Mouse (Mus musculus) mature B cell (primary cell): ENCODE measurements around the gene Radil.

Source experiments
- in situ Hi-C: fragments of 300-500 bp; cut with MboI; formaldehyde crosslinking; loops from 2 replicates; pipeline ENCODE4 v1.14.3; 2019

Radil gene

GRCm38 (mm10) chr5:142445709-142446108 is 105.2 kb downstream of the Radil start:
- in situ Hi-C loops: loop anchor here (10.0 kb wide), 1 partner anchor 81 kb away; no protein-coding TSS in a partner anchor

- in situ Hi-C loops: loop anchor here (10.0 kb wide), 1 partner anchor 80 kb away; no protein-coding TSS in a partner anchor
These were observed 105.9 kb downstream of the Radil start for GRCm38 (mm10) chr5:142444791-142445531.

GRCm38 (mm10) chr5:142443994-142444393 is 106.9 kb downstream of the Radil start:
- in situ Hi-C loops: loop anchor here (10.0 kb wide), 1 partner anchor 79 kb away; no protein-coding TSS in a partner anchor

GRCm38 (mm10) chr5:142443514-142443913 is 107.4 kb downstream of the Radil start:
- in situ Hi-C loops: loop anchor here (10.0 kb wide), 1 partner anchor 79 kb away; no protein-coding TSS in a partner anchor

- in situ Hi-C loops: loop anchor here (10.0 kb wide), 1 partner anchor 77 kb away; no protein-coding TSS in a partner anchor
These were observed 108.9 kb downstream of the Radil start for GRCm38 (mm10) chr5:142442045-142442440.

- in situ Hi-C loops: loop anchor here (10.0 kb wide), 1 partner anchor 77 kb away; no protein-coding TSS in a partner anchor
These were observed 109.4 kb downstream of the Radil start for GRCm38 (mm10) chr5:142441332-142442044.

GRCm38 (mm10) chr5:142440451-142441147 is 110.3 kb downstream of the Radil start:
- in situ Hi-C loops: loop anchor here (10.0 kb wide), 1 partner anchor 76 kb away; no protein-coding TSS in a partner anchor

GRCm38 (mm10) chr5:142439911-142440432 is 110.9 kb downstream of the Radil start:
- in situ Hi-C loops: loop anchor here (10.0 kb wide), 1 partner anchor 75 kb away; no protein-coding TSS in a partner anchor

GRCm38 (mm10) chr5:142438380-142438938 is 112.4 kb downstream of the Radil start:
- in situ Hi-C loops: no loop called here

GRCm38 (mm10) chr5:142435736-142436135 is 115.2 kb downstream of the Radil start:
- in situ Hi-C loops: no loop called here
